Mouse (Mus musculus): Measurements from ENCODE around the gene Stfa2l1. TPM values are rescaled to one million over a fixed set of nuclear protein-coding genes. Genes with fewer than 3 reads are reported as not detected.

Gene Stfa2l1
- not detected in 2 replicates for polyA plus RNA-seq (2012; rRNA removed)

DNA sequence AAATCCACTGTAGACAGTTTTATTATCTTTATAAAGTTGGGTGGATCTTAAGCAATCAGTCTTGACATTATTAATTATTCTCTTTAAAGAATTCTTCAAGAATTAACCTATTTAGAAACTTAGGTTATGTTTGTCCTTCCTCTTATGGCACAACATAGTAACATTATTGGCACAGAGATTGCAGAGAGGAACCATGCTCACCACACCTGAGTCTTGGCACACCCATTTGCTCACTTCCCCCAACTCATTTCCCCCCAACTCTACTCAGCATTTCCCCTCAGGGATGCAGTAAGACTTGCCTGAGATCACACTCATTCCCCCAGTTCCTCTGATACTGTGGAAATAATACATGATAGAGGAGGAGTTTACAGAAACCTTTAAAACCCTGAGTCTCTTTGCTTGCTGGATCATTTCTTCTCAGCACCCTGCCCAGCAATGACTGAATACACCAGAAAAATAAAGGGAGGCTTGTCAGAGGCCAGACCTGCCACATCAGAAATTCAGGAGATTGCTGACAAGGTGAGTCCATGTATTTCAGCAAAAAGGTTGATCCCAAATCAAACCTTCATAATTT is at the start of gene Stfa2l1:
Stfa2l1 (plus strand) TSS at position 410 of the 574 bp plus-strand sequence.

DNA sequence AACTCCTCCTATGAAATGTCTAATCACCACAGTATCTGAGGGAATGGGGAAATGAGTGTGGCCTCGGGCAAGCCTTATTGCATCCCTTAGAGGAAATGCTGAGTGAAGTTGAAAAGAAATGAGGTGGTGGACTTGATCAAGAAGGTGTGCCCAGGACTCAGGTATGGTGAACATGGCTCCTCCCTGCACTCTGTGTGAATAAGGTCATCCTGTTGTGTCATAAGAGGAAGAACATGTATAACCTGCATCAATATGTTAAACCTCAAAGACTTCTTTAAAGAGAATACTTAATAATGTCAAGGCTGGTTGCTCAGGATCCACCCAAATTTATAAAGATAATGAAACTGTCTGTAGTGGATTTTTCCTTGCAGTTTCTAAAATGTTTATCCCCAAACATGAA is 25.5 kb upstream of the Stfa2l1 start, which contains the start of gene Csta1:
Csta1 (minus strand) TSS at position 101 of the 400 bp plus-strand sequence.

DNA sequence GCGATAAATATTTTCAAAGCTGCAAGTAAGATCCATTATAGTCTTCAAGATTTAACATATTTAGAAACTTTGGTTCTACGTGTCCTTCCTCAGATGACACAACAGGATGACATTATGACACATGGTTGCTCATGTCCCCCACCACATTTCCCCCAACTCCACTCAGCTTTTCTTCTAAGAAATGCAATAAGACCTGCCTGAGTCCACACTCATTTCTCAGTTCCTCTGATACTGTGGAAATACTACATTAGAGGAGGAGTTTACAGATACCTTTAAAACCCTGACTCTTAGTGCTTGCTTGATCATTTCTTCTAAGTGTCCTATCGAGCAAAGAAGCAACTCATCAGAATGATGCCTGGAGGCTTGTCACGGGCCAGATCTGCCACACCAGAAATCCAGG is 27.3 kb downstream of the Stfa2l1 start, which contains the start of gene Gm5483:
Gm5483 (plus strand) TSS at position 301 of the 400 bp plus-strand sequence.

DNA sequence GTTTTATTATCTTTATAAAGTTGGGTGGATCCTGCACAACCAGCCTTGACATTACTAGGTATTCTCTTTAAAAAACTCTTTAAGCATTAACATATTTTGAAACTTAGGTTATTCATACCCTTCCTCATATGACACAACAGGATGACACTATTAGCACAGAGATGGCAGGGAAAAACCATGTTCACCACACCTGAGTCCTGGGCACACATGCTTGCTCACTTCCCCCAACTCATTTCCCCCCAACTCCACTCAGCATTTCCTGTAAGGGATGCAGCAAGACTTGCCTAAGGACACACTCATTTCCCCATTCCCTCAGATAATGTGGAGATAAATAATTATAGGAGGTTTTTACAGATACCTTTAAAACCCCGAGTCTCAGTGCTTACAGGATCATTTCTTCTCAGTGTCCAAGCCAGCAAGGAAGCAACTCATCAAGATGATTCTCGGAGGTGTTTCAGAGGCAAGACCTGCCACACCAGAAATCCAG is 53.4 kb downstream of the Stfa2l1 start, which contains the start of gene Gm5416:
Gm5416 (plus strand) TSS at position 437 of the 487 bp plus-strand sequence.

Other genes starting within 250 kb of the Stfa2l1 start
- 2.9 and 3.0 TPM in 2 replicates for gene Parp9, start 218.3 kb upstream of the Stfa2l1 start, polyA plus RNA-seq (2012; rRNA removed)
- gene Dtx3l, start 217.7 kb upstream of the Stfa2l1 start, polyA plus RNA-seq (2012; rRNA removed): 4.9 and 5.4 TPM in 2 replicates
- 3.6 and 3.8 TPM in 2 replicates for gene Kpna1, start 178.1 kb upstream of the Stfa2l1 start, polyA plus RNA-seq (2012; rRNA removed)
- gene Wdr5b, start 115.6 kb upstream of the Stfa2l1 start, polyA plus RNA-seq (2012; rRNA removed): 1.3 TPM in 2 replicates
- gene Fam162a, start 85.2 kb upstream of the Stfa2l1 start, polyA plus RNA-seq (2012; rRNA removed): 39.3 and 55.3 TPM in 2 replicates
- gene Ccdc58, start 85.1 kb upstream of the Stfa2l1 start, polyA plus RNA-seq (2012; rRNA removed): 2.7 and 4.7 TPM in 2 replicates
- gene Csta1, start 25.6 kb upstream of the Stfa2l1 start, polyA plus RNA-seq (2012; rRNA removed): not detected in 2 replicates
- not detected in 2 replicates for gene Gm5483, start 27.4 kb downstream of the Stfa2l1 start, polyA plus RNA-seq (2012; rRNA removed)
- not detected in 2 replicates for gene Gm5416, start 53.6 kb downstream of the Stfa2l1 start, polyA plus RNA-seq (2012; rRNA removed)
- not detected in 2 replicates for gene 2010005H15Rik, start 64.7 kb downstream of the Stfa2l1 start, polyA plus RNA-seq (2012; rRNA removed)
- not detected in 2 replicates for gene Stfa1, start 120.1 kb downstream of the Stfa2l1 start, polyA plus RNA-seq (2012; rRNA removed)
- gene BC117090, start 177.5 kb downstream of the Stfa2l1 start, polyA plus RNA-seq (2012; rRNA removed): not detected in 2 replicates
- gene BC100530, start 210.9 kb downstream of the Stfa2l1 start, polyA plus RNA-seq (2012; rRNA removed): not detected in 2 replicates

Measured in ovary, adult 2 months (tissue).